Mouse (Mus musculus): ENCODE results near the gene Chd6. TPM values are rescaled to one million over a fixed set of nuclear protein-coding genes. Genes with fewer than 3 reads are reported as not detected.
"Not testable (repeated sequence)": the region's sequence is repeated elsewhere in the genome, so short reads cannot be mapped to it uniquely, and the experiment has no call there.

Gene Chd6
- total RNA-seq, 2 experiments from 2014 or later, result 18.0 to 21.0 TPM

GRCm38 (mm10) chr2:160962149-160962548 lies 146.7 kb downstream of the Chd6 start:
- no peak for DNase-seq
- no peak for TF ChIP-seq CTCF (IDR thresholded peaks at IDR 0.05)
- intact Hi-C loops (cut with DNase I), result no loop called here

GRCm38 (mm10) chr2:160960956-160961646 lies 147.8 kb downstream of the Chd6 start:
- no peak for DNase-seq
- Histone ChIP-seq H3K27ac (no peak overlapping the region), H3K4me3 (no peak overlapping the region)
- TF ChIP-seq CTCF (IDR thresholded peaks at IDR 0.05), result no peak
- intact Hi-C loops (cut with DNase I), result no loop called here

More at GRCm38 (mm10) chr2:160962149-160962548, 146.7 kb downstream of the Chd6 start:
- H3K4me3 ChIP-seq, result no peak overlapping the region
- H3K27ac ChIP-seq, result no peak overlapping the region

- intact Hi-C loops (cut with DNase I), result loop anchor here (5.0 kb wide), 1 partner anchor 363 kb away; no protein-coding TSS in a partner anchor
- Histone ChIP-seq H3K4me3 (no peak overlapping the region), H3K27ac (no peak overlapping the region)
- no peak for TF ChIP-seq CTCF (IDR thresholded peaks at IDR 0.05)
- DNase-seq, result peak; percentile 63
These were observed 149.0 kb downstream of the Chd6 start for GRCm38 (mm10) chr2:160959901-160960300.

- TF ChIP-seq CTCF (IDR thresholded peaks at IDR 0.05), result peak; percentile 53
- no peak overlapping the region for H3K27ac ChIP-seq
These were observed 150.1 kb downstream of the Chd6 start for GRCm38 (mm10) chr2:160958737-160959136.

GRCm38 (mm10) chr2:160957801-160958200 lies 151.1 kb downstream of the Chd6 start:
- H3K4me3 ChIP-seq, DNase-seq, H3K27ac ChIP-seq: not testable (repeated sequence)
- intact Hi-C loops (cut with DNase I), result loop anchor here (5.0 kb wide), 1 partner anchor 360 kb away; no protein-coding TSS in a partner anchor

More at GRCm38 (mm10) chr2:160958737-160959136, 150.1 kb downstream of the Chd6 start:
- H3K4me3 ChIP-seq, result no peak overlapping the region
- intact Hi-C loops (cut with DNase I), result loop anchor here (5.0 kb wide), 1 partner anchor 361 kb away; no protein-coding TSS in a partner anchor
- peak; percentile 41 for DNase-seq

GRCm38 (mm10) chr2:160957307-160957706 lies 151.6 kb downstream of the Chd6 start:
- not testable (repeated sequence) for H3K27ac ChIP-seq, DNase-seq, H3K4me3 ChIP-seq
- intact Hi-C loops (cut with DNase I), result loop anchor here (5.0 kb wide), 1 partner anchor 360 kb away; no protein-coding TSS in a partner anchor

GRCm38 (mm10) chr2:160955331-160955730 lies 153.5 kb downstream of the Chd6 start:
- TF ChIP-seq CTCF (IDR thresholded peaks at IDR 0.05), result peak; percentile 65
- peak overlapping the region; percentile 79 for H3K27ac ChIP-seq

GRCm38 (mm10) chr2:160954541-160954940 lies 154.3 kb downstream of the Chd6 start:
- Histone ChIP-seq H3K4me3 (no peak overlapping the region), H3K27ac (no peak overlapping the region)
- no peak for DNase-seq
- TF ChIP-seq CTCF (IDR thresholded peaks at IDR 0.05), result no peak
- intact Hi-C loops (cut with DNase I), result no loop called here

More at GRCm38 (mm10) chr2:160955331-160955730, 153.5 kb downstream of the Chd6 start:
- intact Hi-C loops (cut with DNase I), result loop anchor here (5.0 kb wide), 1 partner anchor 358 kb away; no protein-coding TSS in a partner anchor
- no peak overlapping the region for H3K4me3 ChIP-seq
- peak; percentile 46 for DNase-seq

- no peak overlapping the region for H3K27ac ChIP-seq
These were observed 155.6 kb downstream of the Chd6 start for GRCm38 (mm10) chr2:160953131-160953873.

GRCm38 (mm10) chr2:160951595-160951994 lies 157.3 kb downstream of the Chd6 start:
- intact Hi-C loops (cut with DNase I), result no loop called here
- H3K4me3 ChIP-seq, result no peak overlapping the region
- no peak for DNase-seq
- no peak overlapping the region for H3K27ac ChIP-seq
- TF ChIP-seq CTCF (IDR thresholded peaks at IDR 0.05), result no peak

More at GRCm38 (mm10) chr2:160953131-160953873, 155.6 kb downstream of the Chd6 start:
- no peak for DNase-seq
- intact Hi-C loops (cut with DNase I), result no loop called here
- H3K4me3 ChIP-seq, result no peak overlapping the region
- TF ChIP-seq CTCF (IDR thresholded peaks at IDR 0.05), result no peak

- Histone ChIP-seq H3K27ac (no peak overlapping the region), H3K4me3 (no peak overlapping the region)
- intact Hi-C loops (cut with DNase I), result loop anchor here (2.0 kb wide), 1 partner anchor 340 kb away; no protein-coding TSS in a partner anchor
- no peak for DNase-seq
- TF ChIP-seq CTCF (IDR thresholded peaks at IDR 0.05), result peak; percentile 60
These were observed 166.4 kb downstream of the Chd6 start for GRCm38 (mm10) chr2:160942443-160942842.

- Histone ChIP-seq H3K4me3 (no peak overlapping the region), H3K27ac (no peak overlapping the region)
- TF ChIP-seq CTCF (IDR thresholded peaks at IDR 0.05), result no peak
- intact Hi-C loops (cut with DNase I), result no loop called here
- DNase-seq, result peak; percentile 41
These were observed 167.8 kb downstream of the Chd6 start for GRCm38 (mm10) chr2:160940930-160941709.

Measured in gastrocnemius, adult 2 months (tissue).